Mouse (Mus musculus): ENCODE measurements around the gene Fam214a.

DNA sequence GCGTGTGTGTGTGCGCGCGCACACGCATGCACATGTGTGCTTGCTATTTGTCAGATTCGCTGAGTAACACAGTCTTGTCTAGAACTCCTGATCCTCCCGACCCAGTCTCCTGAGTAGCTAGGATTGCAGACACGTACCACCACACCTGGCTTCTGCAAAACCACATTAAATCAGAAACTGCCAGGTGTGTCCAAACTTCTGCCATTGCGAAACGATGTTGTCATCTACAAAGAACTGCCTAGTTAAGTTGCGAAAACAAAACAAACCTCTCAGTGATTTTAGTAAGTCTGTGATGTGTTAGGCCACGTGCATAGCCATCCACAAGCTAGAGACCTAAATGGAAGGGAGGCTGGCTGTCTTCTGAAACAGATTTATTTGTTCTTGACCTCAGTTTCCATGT lies 32.2 kb upstream of the Fam214a start:
- no peak for TF ChIP-seq GATA1 (IDR thresholded peaks at IDR 0.05; ENCODE audit: borderline replicate concordance, low read length)
- no peak for TF ChIP-seq FLI1 (IDR thresholded peaks at IDR 0.05; ENCODE audit: low read length)
